Mouse (Mus musculus): ENCODE data around the gene Ccdc18. TPM values are rescaled to one million over a fixed set of nuclear protein-coding genes. Genes with fewer than 3 reads are reported as not detected.
A peak's percentile ranks its signal among the peaks of the same experiment; 100 is the strongest.

Gene Ccdc18
- polyA plus RNA-seq, 1 experiment from 2014 or later: 8.6 TPM

GRCm38 (mm10) chr5:108120221-108120900 is 12.3 kb upstream of the Ccdc18 start:
- no peak for ATAC-seq (replicated peaks; ENCODE audit: low FRiP score, low TSS enrichment, low read depth)
- WGBS: 85% methylated on average over 9 of the region's 9 CpGs

DNA sequence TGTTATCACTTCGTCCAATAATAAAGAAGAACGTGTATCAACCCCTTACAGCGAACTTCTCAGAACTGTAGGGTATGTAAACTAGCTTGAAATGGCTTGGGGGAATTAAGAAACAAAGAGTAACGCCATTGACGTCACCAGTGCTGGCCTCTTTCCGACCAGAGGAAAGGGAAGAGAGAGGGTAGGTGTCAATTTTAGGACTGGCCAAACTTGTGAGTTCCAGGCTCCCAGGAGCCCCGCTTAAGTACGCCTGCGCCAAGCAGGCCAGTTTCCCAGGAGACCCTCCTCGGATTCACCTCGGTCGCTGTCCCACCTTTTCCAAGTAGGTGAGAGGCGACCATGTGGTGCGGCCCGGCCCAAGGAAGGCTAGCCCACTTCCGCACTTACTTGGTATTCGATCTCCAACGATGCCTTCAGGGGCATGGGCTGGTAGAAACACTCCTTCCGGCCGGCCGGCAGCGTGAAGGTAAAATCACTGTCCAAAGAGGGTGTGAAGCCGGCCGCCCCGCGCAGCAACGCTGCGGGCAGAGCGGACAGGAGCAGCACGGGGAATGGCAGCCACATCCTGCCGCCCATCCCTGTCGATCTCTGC is 730 bp upstream of the Ccdc18 start:
- H3K4me3 ChIP-seq (ENCODE audit: low read depth, low read length): peak overlapping the region; percentile 91
- H3K27me3 ChIP-seq (replicated peaks; ENCODE audit: control insufficient read depth, insufficient read depth, low read length): no peaks in the 10 kb centered on the region
- 0% methylated on average over 32 of the region's 32 CpGs for WGBS
- peak overlapping the region; percentile 45 for H3K4me2 ChIP-seq (ENCODE audit: low read length)
- ATAC-seq (replicated peaks; ENCODE audit: low FRiP score, low TSS enrichment, low read depth): peak; percentile 70
- H3K9me3 ChIP-seq (ENCODE audit: control insufficient read depth, low read length): no peaks in the 10 kb centered on the region
- peak overlapping the region; percentile 91 for H3K27ac ChIP-seq (ENCODE audit: low read depth)
- peak overlapping the region; percentile 83 for H3K9ac ChIP-seq (ENCODE audit: low read length)
- H3K4me1 ChIP-seq (replicated peaks; ENCODE audit: control insufficient read depth, insufficient read depth, low read length): peaks cover 7% of the 10 kb centered on the region; the same call in 1 of the 2 replicates
- no peak for DNase-seq (ENCODE audit: low spot score)
- peaks cover 15% of the 10 kb centered on the region for H3K36me3 ChIP-seq (ENCODE audit: control insufficient read depth, insufficient read depth, low read length)

More at GRCm38 (mm10) chr5:108120221-108120900, 12.3 kb upstream of the Ccdc18 start:
- Histone ChIP-seq H3K4me3 (ENCODE audit: low read depth, low read length) (no peak overlapping the region), H3K4me2 (ENCODE audit: low read length) (no peak overlapping the region), H3K27ac (ENCODE audit: low read depth) (no peak overlapping the region), H3K27me3 (replicated peaks; ENCODE audit: control insufficient read depth, insufficient read depth, low read length) (no peaks in the 10 kb centered on the region), H3K36me3 (ENCODE audit: control insufficient read depth, insufficient read depth, low read length) (peaks cover 8% of the 10 kb centered on the region; the same call in 1 of the 2 replicates), H3K9me3 (ENCODE audit: control insufficient read depth, low read length) (no peaks in the 10 kb centered on the region), H3K9ac (ENCODE audit: low read length) (no peak overlapping the region), H3K4me1 (replicated peaks; ENCODE audit: control insufficient read depth, insufficient read depth, low read length) (no peaks in the 10 kb centered on the region)
- DNase-seq (ENCODE audit: low spot score): no peak

GRCm38 (mm10) chr5:108152592-108152991 is 19.9 kb downstream of the Ccdc18 start:
- no peaks in the 10 kb centered on the region for H3K4me1 ChIP-seq (replicated peaks; ENCODE audit: control insufficient read depth, insufficient read depth, low read length)
- no peak overlapping the region for H3K27ac ChIP-seq (ENCODE audit: low read depth)
- H3K27me3 ChIP-seq (replicated peaks; ENCODE audit: control insufficient read depth, insufficient read depth, low read length): no peaks in the 10 kb centered on the region
- H3K4me3 ChIP-seq (ENCODE audit: low read depth, low read length): no peak overlapping the region
- H3K9ac ChIP-seq (ENCODE audit: low read length): no peak overlapping the region
- 90% methylated on average over 1 of the region's 1 CpGs for WGBS
- ATAC-seq (replicated peaks; ENCODE audit: low FRiP score, low TSS enrichment, low read depth): no peak
- DNase-seq (ENCODE audit: low spot score): no peak
- no peaks in the 10 kb centered on the region for H3K9me3 ChIP-seq (ENCODE audit: control insufficient read depth, low read length)
- H3K4me2 ChIP-seq (ENCODE audit: low read length): no peak overlapping the region
- H3K36me3 ChIP-seq (ENCODE audit: control insufficient read depth, insufficient read depth, low read length): 0 out of 2 replicates have a peak, but pooled peaks cover 4% of the 10 kb centered on the region

DNA sequence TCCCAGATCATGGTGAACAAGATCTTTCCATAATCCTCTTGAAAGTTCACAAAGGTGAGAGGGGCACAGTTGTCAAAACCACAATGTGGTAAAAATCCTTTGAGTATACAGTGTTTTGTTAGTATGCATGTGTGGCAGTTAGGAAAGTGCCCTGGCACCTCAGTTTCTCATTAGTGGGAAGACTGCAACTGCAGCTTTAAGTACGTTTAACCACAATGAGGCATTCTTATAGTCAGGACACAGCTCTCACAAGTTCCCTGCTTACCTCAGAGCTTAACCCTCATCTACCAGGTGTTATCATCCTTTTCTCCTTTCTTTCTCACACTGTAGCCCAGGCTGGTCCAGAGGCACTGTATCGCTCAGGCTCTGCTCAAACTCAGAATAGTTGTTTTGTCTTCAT is 28.1 kb downstream of the Ccdc18 start:
- H3K27ac ChIP-seq (ENCODE audit: low read depth): no peak overlapping the region
- DNase-seq (ENCODE audit: low spot score) (no peak), ATAC-seq (replicated peaks; ENCODE audit: low FRiP score, low TSS enrichment, low read depth) (no peak)
- H3K9ac ChIP-seq (ENCODE audit: low read length): no peak overlapping the region
- no peaks in the 10 kb centered on the region for H3K4me1 ChIP-seq (replicated peaks; ENCODE audit: control insufficient read depth, insufficient read depth, low read length)
- H3K36me3 ChIP-seq (ENCODE audit: control insufficient read depth, insufficient read depth, low read length): no peaks in the 10 kb centered on the region
- H3K4me3 ChIP-seq (ENCODE audit: low read depth, low read length): no peak overlapping the region
- no peaks in the 10 kb centered on the region for H3K27me3 ChIP-seq (replicated peaks; ENCODE audit: control insufficient read depth, insufficient read depth, low read length)
- WGBS: 88% methylated on average over 2 of the region's 2 CpGs
- H3K4me2 ChIP-seq (ENCODE audit: low read length): no peak overlapping the region
- no peaks in the 10 kb centered on the region for H3K9me3 ChIP-seq (ENCODE audit: control insufficient read depth, low read length)

DNA sequence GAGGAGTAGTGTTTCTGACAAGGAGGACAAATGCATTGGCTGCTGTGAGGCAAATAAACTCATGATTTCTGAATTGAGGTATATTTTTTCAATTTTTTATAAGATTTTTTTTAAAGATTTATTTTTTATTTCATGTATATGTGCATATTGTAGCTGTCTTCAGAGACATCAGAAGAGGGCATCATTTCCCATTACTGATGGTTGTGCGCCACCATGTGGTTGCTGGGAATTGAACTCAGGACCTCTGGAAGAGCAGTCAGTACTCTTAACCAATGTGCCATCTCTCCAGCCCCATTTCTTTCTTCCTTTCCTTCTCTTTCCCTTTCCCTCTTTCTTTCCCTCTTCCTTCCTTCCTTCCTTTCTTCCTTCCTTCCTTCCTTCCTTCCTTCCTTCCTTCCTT is 31.0 kb downstream of the Ccdc18 start:
- ATAC-seq (replicated peaks; ENCODE audit: low FRiP score, low TSS enrichment, low read depth) (no peak), DNase-seq (ENCODE audit: low spot score) (no peak)
- Histone ChIP-seq H3K9me3 (ENCODE audit: control insufficient read depth, low read length) (no peaks in the 10 kb centered on the region), H3K4me3 (ENCODE audit: low read depth, low read length) (no peak overlapping the region), H3K9ac (ENCODE audit: low read length) (no peak overlapping the region), H3K27me3 (replicated peaks; ENCODE audit: control insufficient read depth, insufficient read depth, low read length) (no peaks in the 10 kb centered on the region), H3K27ac (ENCODE audit: low read depth) (no peak overlapping the region), H3K4me1 (replicated peaks; ENCODE audit: control insufficient read depth, insufficient read depth, low read length) (no peaks in the 10 kb centered on the region), H3K4me2 (ENCODE audit: low read length) (no peak overlapping the region), H3K36me3 (ENCODE audit: control insufficient read depth, insufficient read depth, low read length) (no peaks in the 10 kb centered on the region)
- WGBS: 17% methylated on average over 1 of the region's 1 CpGs

DNA sequence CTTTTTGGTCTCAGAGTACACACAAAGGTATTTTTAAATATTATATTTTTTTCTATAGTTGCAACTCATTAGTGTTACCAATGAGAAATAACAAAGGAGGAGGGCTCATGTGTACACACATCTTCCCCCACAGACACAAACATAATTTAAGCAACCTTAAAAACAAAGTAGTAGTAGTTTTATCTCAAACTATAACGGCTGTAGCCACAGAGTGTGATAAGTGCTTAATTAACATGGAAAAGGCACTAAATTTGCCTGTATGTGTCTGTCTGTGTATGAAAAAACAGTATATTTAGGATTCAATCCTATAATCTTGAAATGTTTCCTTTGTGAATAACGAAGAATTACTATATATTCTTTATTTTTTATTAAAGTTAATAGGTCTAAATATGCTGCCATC is 51.4 kb downstream of the Ccdc18 start:
- Histone ChIP-seq H3K9ac (ENCODE audit: low read length) (no peak overlapping the region), H3K4me3 (ENCODE audit: low read depth, low read length) (no peak overlapping the region), H3K9me3 (ENCODE audit: control insufficient read depth, low read length) (no peaks in the 10 kb centered on the region), H3K4me1 (replicated peaks; ENCODE audit: control insufficient read depth, insufficient read depth, low read length) (no peaks in the 10 kb centered on the region), H3K27me3 (replicated peaks; ENCODE audit: control insufficient read depth, insufficient read depth, low read length) (no peaks in the 10 kb centered on the region), H3K4me2 (ENCODE audit: low read length) (no peak overlapping the region), H3K36me3 (ENCODE audit: control insufficient read depth, insufficient read depth, low read length) (no peaks in the 10 kb centered on the region), H3K27ac (ENCODE audit: low read depth) (no peak overlapping the region)
- no peak for ATAC-seq (replicated peaks; ENCODE audit: low FRiP score, low TSS enrichment, low read depth)
- DNase-seq (ENCODE audit: low spot score): no peak
- WGBS: 85% methylated on average over 2 of the region's 2 CpGs

- Histone ChIP-seq H3K36me3 (ENCODE audit: control insufficient read depth, insufficient read depth, low read length) (no peaks in the 10 kb centered on the region), H3K9ac (ENCODE audit: low read length) (no peak overlapping the region), H3K4me1 (replicated peaks; ENCODE audit: control insufficient read depth, insufficient read depth, low read length) (no peaks in the 10 kb centered on the region), H3K4me2 (ENCODE audit: low read length) (no peak overlapping the region), H3K9me3 (ENCODE audit: control insufficient read depth, low read length) (no peaks in the 10 kb centered on the region), H3K27ac (ENCODE audit: low read depth) (no peak overlapping the region), H3K4me3 (ENCODE audit: low read depth, low read length) (no peak overlapping the region), H3K27me3 (replicated peaks; ENCODE audit: control insufficient read depth, insufficient read depth, low read length) (no peaks in the 10 kb centered on the region)
- DNase-seq (ENCODE audit: low spot score): no peak
- ATAC-seq (replicated peaks; ENCODE audit: low FRiP score, low TSS enrichment, low read depth): no peak
These were observed 56.3 kb downstream of the Ccdc18 start for GRCm38 (mm10) chr5:108188967-108189366.

DNA sequence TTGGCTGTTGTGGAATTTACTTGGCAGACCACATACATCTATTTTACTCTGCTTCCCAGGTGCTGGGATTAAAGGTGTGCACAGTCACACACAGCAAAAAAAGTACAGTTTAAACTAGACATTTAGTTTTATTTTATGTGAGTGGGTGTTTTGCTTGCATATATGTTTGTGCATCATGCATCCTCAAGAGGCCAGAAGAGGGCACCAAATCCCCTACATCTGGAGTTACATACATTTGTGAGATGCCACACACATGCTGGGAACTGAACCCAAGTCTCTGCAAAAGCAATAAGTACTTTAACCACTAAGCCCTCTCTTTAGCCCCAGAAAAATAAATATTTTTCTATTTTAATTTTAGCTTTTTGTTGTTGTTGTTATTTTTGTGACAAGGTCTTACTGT is 73.3 kb downstream of the Ccdc18 start:
- no peaks in the 10 kb centered on the region for H3K4me1 ChIP-seq (replicated peaks; ENCODE audit: control insufficient read depth, insufficient read depth, low read length)
- H3K9me3 ChIP-seq (ENCODE audit: control insufficient read depth, low read length): no peaks in the 10 kb centered on the region
- H3K9ac ChIP-seq (ENCODE audit: low read length): no peak overlapping the region
- H3K4me3 ChIP-seq (ENCODE audit: low read depth, low read length): no peak overlapping the region
- ATAC-seq (replicated peaks; ENCODE audit: low FRiP score, low TSS enrichment, low read depth) (no peak), DNase-seq (ENCODE audit: low spot score) (no peak)
- H3K4me2 ChIP-seq (ENCODE audit: low read length): no peak overlapping the region
- no peaks in the 10 kb centered on the region for H3K27me3 ChIP-seq (replicated peaks; ENCODE audit: control insufficient read depth, insufficient read depth, low read length)
- H3K36me3 ChIP-seq (ENCODE audit: control insufficient read depth, insufficient read depth, low read length): no peaks in the 10 kb centered on the region
- H3K27ac ChIP-seq (ENCODE audit: low read depth): no peak overlapping the region

GRCm38 (mm10) chr5:108211512-108211911 is 78.8 kb downstream of the Ccdc18 start:
- ATAC-seq (replicated peaks; ENCODE audit: low FRiP score, low TSS enrichment, low read depth): no peak

More at GRCm38 (mm10) chr5:108211512-108211911, 78.8 kb downstream of the Ccdc18 start:
- H3K27me3 ChIP-seq (replicated peaks; ENCODE audit: control insufficient read depth, insufficient read depth, low read length): no peaks in the 10 kb centered on the region
- no peak overlapping the region for H3K27ac ChIP-seq (ENCODE audit: low read depth)
- no peaks in the 10 kb centered on the region for H3K36me3 ChIP-seq (ENCODE audit: control insufficient read depth, insufficient read depth, low read length)
- no peaks in the 10 kb centered on the region for H3K9me3 ChIP-seq (ENCODE audit: control insufficient read depth, low read length)
- WGBS: 76% methylated on average over 4 of the region's 4 CpGs
- H3K4me3 ChIP-seq (ENCODE audit: low read depth, low read length): no peak overlapping the region
- H3K9ac ChIP-seq (ENCODE audit: low read length): no peak overlapping the region
- H3K4me2 ChIP-seq (ENCODE audit: low read length): no peak overlapping the region
- no peaks in the 10 kb centered on the region for H3K4me1 ChIP-seq (replicated peaks; ENCODE audit: control insufficient read depth, insufficient read depth, low read length)
- no peak for DNase-seq (ENCODE audit: low spot score)
